Mouse (Mus musculus): ENCODE results near the gene Sav1.
A peak's percentile ranks its signal among the peaks of the same experiment; 100 is the strongest.

DNA sequence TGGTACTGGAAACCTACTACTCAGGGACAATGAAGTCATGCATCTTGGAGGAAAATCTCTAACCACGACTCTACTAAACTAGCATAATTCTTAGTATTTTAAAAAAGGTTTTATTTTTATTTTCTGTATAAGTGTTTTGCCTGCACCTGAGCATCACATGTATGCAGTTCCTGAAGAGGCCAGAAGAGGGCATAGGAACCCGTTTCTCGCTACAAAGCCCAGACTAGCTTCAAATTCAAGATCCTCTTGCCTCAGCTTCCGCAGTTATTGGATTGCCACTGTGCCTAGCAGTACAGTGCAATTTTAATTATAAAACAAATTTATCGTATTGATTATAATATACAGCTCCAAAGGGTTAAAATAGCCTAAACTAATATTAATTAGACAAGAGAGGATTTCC is 62.8 kb downstream of the Sav1 start:
- TF ChIP-seq CTCF (IDR thresholded peaks at IDR 0.05; ENCODE audit: extremely low read depth, insufficient read depth, insufficient read length, insufficient replicate concordance) (peak; percentile 41; the same call in 1 of the 2 replicates), POLR2A (IDR thresholded peaks at IDR 0.05; ENCODE audit: low read depth, low read length) (no peak)
